In the genomic region with DNA sequence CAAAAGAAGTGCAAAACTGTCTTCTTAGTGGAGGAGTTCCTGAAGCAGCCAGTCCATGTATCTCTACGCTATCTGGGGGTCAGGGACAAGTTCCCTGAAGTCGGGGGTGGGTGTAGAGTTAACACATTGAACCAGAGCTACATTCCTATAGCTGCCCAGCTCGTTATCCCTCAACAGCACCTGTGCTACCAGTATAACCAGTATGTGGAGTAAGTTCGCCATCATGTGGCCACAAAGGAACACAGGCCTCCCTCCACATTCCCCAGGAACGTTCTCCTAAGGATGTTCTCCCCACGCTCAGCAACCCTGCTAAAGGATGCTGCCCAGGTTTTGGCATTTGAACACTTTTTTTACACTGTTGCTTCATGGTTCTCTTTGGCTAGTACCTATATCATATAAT, we compare ENCODE assay signal across 9 mouse cellular contexts. TPM values are rescaled to one million over a fixed set of nuclear protein-coding genes. Genes with fewer than 3 reads are reported as not detected.
DNase-seq lines count a peak whose midpoint lies in the region; ATAC-seq and TF ChIP-seq lines count a peak whose summit lies in the region.
"Had no signal": no experiment of that assay in that cellular context is flagged by ENCODE, and none has a peak within 500 bp of the region (broad histone marks: within the 10 kb centered on the region; RNA-seq: fewer than 3 reads in every experiment).

No protein-coding gene starts in this region.

- TF ChIP-seq CTCF in lung, embryonic 14.5 days (IDR thresholded peaks at IDR 0.05; ENCODE audit: low read depth), result peak; percentile 53

- H3K4me2 ChIP-seq in hindbrain, embryonic 11.5 days (replicated peaks; ENCODE audit: low read depth, low read length), result no peak overlapping the region
- no peak overlapping the region for H3K4me2 ChIP-seq in lung, embryonic 14.5 days
- H3K4me2 ChIP-seq: limb, embryonic 13.5 days had no signal

- no peaks in the 10 kb centered on the region for H3K27me3 ChIP-seq in hindbrain, embryonic 11.5 days (ENCODE audit: control insufficient read depth, insufficient read depth, low read length)
- H3K27me3 ChIP-seq in lung, embryonic 14.5 days (ENCODE audit: insufficient read depth, low read length), result no peaks in the 10 kb centered on the region
- H3K27me3 ChIP-seq: limb, embryonic 13.5 days had no signal

- 30% methylated on average over 6 of the region's 6 CpGs for whole genome bisulfite sequencing in hindbrain, embryonic 11.5 days
- 21% methylated on average over 6 of the region's 6 CpGs for WGBS in lung, embryonic 14.5 days

- peak; percentile 60; the same call in 1 of the 2 replicates for ATAC-seq in hindbrain, embryonic 11.5 days (ENCODE audit: low FRiP score)
- no peak for ATAC-seq in lung, embryonic 14.5 days (ENCODE audit: insufficient read depth)
- ATAC-seq in megakaryocyte, adult 5-6 weeks (ENCODE audit: poor library complexity, severe bottlenecking), result no peak

- H3K9ac ChIP-seq in hindbrain, embryonic 11.5 days (ENCODE audit: low read depth, low read length), result no peak overlapping the region
- no peak overlapping the region for H3K9ac ChIP-seq in lung, embryonic 14.5 days
- H3K9ac ChIP-seq: limb, embryonic 13.5 days had no signal

- H3K36me3 ChIP-seq in hindbrain, embryonic 11.5 days (ENCODE audit: control insufficient read depth, insufficient read depth, low read length), result no peaks in the 10 kb centered on the region
- no peaks in the 10 kb centered on the region for H3K36me3 ChIP-seq in lung, embryonic 14.5 days (ENCODE audit: insufficient read depth)
- H3K36me3 ChIP-seq: limb, embryonic 13.5 days had no signal

- DNase-seq in adrenal gland, adult (ENCODE audit: inconsistent age in 2 of 2, low spot score in 1 of 2), result peak; percentile 7 to 50
- no peak for DNase-seq in adrenal gland, adult 8-10 months
- peak; percentile 11 for DNase-seq in urinary bladder, postnatal 14 days (ENCODE audit: low spot score)
- DNase-seq in urinary bladder, adult 2 months (ENCODE audit: low spot score), result no peak
- DNase-seq in hindbrain, embryonic 11.5 days (ENCODE audit: low spot score), result peak; percentile 13
- peak; percentile 42 for DNase-seq in lung, embryonic 14.5 days
- DNase-seq in right cerebral cortex, postnatal 25 days, result peak; percentile 8

- H3K27ac ChIP-seq in hindbrain, embryonic 11.5 days (ENCODE audit: low read depth, low read length), result no peak overlapping the region
- no peak overlapping the region for H3K27ac ChIP-seq in lung, embryonic 14.5 days (ENCODE audit: low read depth)
- H3K27ac ChIP-seq: limb, embryonic 13.5 days had no signal

- no peaks in the 10 kb centered on the region for H3K9me3 ChIP-seq in hindbrain, embryonic 11.5 days (ENCODE audit: control insufficient read depth, low read length)
- H3K9me3 ChIP-seq in lung, embryonic 14.5 days (ENCODE audit: low read depth, low read length), result no peaks in the 10 kb centered on the region
- H3K9me3 ChIP-seq: limb, embryonic 13.5 days had no signal

- no peak overlapping the region for H3K4me3 ChIP-seq in hindbrain, embryonic 11.5 days (ENCODE audit: low read depth, low read length)
- H3K4me3 ChIP-seq in lung, embryonic 14.5 days (ENCODE audit: low read depth, low read length), result no peak overlapping the region
- H3K4me3 ChIP-seq: limb, embryonic 13.5 days had no signal

- H3K4me1 ChIP-seq in hindbrain, embryonic 11.5 days (replicated peaks; ENCODE audit: control insufficient read depth, insufficient read depth, low read length), result no peaks in the 10 kb centered on the region
- no peaks in the 10 kb centered on the region for H3K4me1 ChIP-seq in lung, embryonic 14.5 days (ENCODE audit: insufficient read depth)
- H3K4me1 ChIP-seq: limb, embryonic 13.5 days had no signal

RNA-seq across cellular contexts. Expression of a gene that starts 46.8 kb away (rescaled TPM):
- total RNA-seq in adrenal gland, adult 8-10 months (2022), result 1 to 10 TPM; 4.0 to 6.4 (median 4.6) TPM
- polyA plus RNA-seq in urinary bladder, adult 2 months (2012; rRNA removed), result 48.0 and 54.9 TPM in 2 replicates
- polyA plus RNA-seq in hindbrain, embryonic 11.5 days (2014; fragmentation: Nextera tagmentation; extraction: Ambion mirVana), result 3.9 and 6.3 TPM in 2 replicates
- 17.4 and 19.3 TPM in 2 replicates for polyA plus RNA-seq in lung, embryonic 14.5 days (2014; fragmentation: Nextera tagmentation; extraction: Ambion mirVana)
- total RNA-seq in megakaryocyte, adult 5-6 weeks (2015), result 0.23 TPM in 1 of 2 replicates, not detected in the other
- total RNA-seq in megakaryocyte, adult 5-6 weeks (2017), result 0.15 and 0.37 TPM in 2 replicates

Comparison
In these comparisons a context has a peak if more than half of its experiments do, and no peak if none do; other contexts are left out.
1. DNase-seq: peak in adrenal gland, adult (2 of 2), urinary bladder, postnatal 14 days (single experiment), hindbrain, embryonic 11.5 days (single experiment), lung, embryonic 14.5 days (single experiment) and right cerebral cortex, postnatal 25 days (single experiment); none in adrenal gland, adult 8-10 months (single experiment) and urinary bladder, adult 2 months (single experiment).